Mouse (Mus musculus) limb, embryonic 12.5 days (tissue): ENCODE results near the gene Epc2. TPM values are rescaled to one million over a fixed set of nuclear protein-coding genes. Genes with fewer than 3 reads are reported as not detected.

ENCODE experiments used
- ATAC-seq: fragments of 200-750 bp; cut with Nextera tagmentation; 2 replicates; pipeline ENCODE4 v1.8.0; 2017; ENCODE audit warnings: low read depth, moderate TSS enrichment; ENCODE audit not compliant: insufficient number of reproducible peaks, insufficient read depth, low FRiP score, low TSS enrichment
- H3K27ac ChIP-seq: fragments of 300-500 bp; sonication (generic); 2 replicates; pipeline ENCODE4 v1.5.1; 2016; ENCODE audit warnings: mild to moderate bottlenecking, moderate library complexity
- H3K27me3 ChIP-seq: fragments of 300-500 bp; sonication (generic); 2 replicates; pipeline ENCODE4 v1.6.1; 2016; ENCODE audit warnings: mild to moderate bottlenecking, moderate library complexity
- H3K36me3 ChIP-seq: fragments of 300-500 bp; sonication (generic); 2 replicates; pipeline ENCODE4 v1.6.1; 2016; ENCODE audit warnings: mild to moderate bottlenecking, moderate library complexity
- H3K4me1 ChIP-seq: fragments of 300-500 bp; sonication (generic); replicated peaks from 2 replicates; pipeline ENCODE4 v1.6.1; 2016
- H3K4me2 ChIP-seq: fragments of 300-500 bp; sonication (generic); 2 replicates; pipeline ENCODE4 v1.6.1; 2016; ENCODE audit warnings: mild to moderate bottlenecking, moderate library complexity
- H3K4me3 ChIP-seq: fragments of 300-500 bp; sonication (generic); replicated peaks from 2 replicates; pipeline ENCODE4 v1.5.1; 2016; ENCODE audit warnings: mild to moderate bottlenecking
- H3K9ac ChIP-seq: fragments of 300-500 bp; sonication (generic); replicated peaks from 2 replicates; pipeline ENCODE4 v1.6.1; 2016; ENCODE audit warnings: mild to moderate bottlenecking, moderate library complexity
- H3K9me3 ChIP-seq: fragments of 300-500 bp; sonication (generic); 2 replicates; pipeline ENCODE4 v1.6.1; 2016; ENCODE audit warnings: mild to moderate bottlenecking, moderate library complexity
- WGBS: fragments of 180-500 bp; shearing (Covaris S2); methylation state at CpG from one replicate; pipeline ENCODE4 v1.1.7; 2016; 5-methylcytosine and 5-hydroxymethylcytosine counted together
- polyA plus RNA-seq: library from polyadenylated mRNA; unstranded; fragments of >200 nt; fragmentation: Nextera tagmentation; extraction: Ambion mirVana; gene quantifications from 2 replicates; pipeline ENCODE4 v1.2.1, GENCODE M21; 2016

The Epc2 gene
- polyA plus RNA-seq, 1 experiment from 2014 or later: 8.6 TPM

- 59% methylated on average over 7 of the region's 7 CpGs for WGBS
- Histone ChIP-seq H3K4me2 (no peak overlapping the region), H3K27me3 (no peaks in the 10 kb centered on the region; the same call in 1 of the 2 replicates), H3K9ac (no peak overlapping the region), H3K27ac (0 out of 2 replicates have a peak overlapping the region, but pooled peaks have one; percentile 7), H3K4me1 (peaks cover 4% of the 10 kb centered on the region; the same call in 1 of the 2 replicates), H3K4me3 (no peak overlapping the region), H3K9me3 (no peaks in the 10 kb centered on the region), H3K36me3 (no peaks in the 10 kb centered on the region)
- no peak for ATAC-seq
Measured at GRCm38 (mm10) chr2:49600021-49600681, 148.9 kb downstream of the Epc2 start.

Other genes with a start within 250 kb of the Epc2 start
- 13.2 and 15.0 TPM in 2 replicates for gene Kif5c, start 167.8 kb downstream of the Epc2 start, polyA plus RNA-seq